Mouse (Mus musculus): Measurements from ENCODE around the gene Tnfrsf21. TPM values are rescaled to one million over a fixed set of nuclear protein-coding genes. Genes with fewer than 3 reads are reported as not detected.

Tnfrsf21 gene
- polyA plus RNA-seq, 1 experiment from 2014 or later: 24.9 TPM

DNA sequence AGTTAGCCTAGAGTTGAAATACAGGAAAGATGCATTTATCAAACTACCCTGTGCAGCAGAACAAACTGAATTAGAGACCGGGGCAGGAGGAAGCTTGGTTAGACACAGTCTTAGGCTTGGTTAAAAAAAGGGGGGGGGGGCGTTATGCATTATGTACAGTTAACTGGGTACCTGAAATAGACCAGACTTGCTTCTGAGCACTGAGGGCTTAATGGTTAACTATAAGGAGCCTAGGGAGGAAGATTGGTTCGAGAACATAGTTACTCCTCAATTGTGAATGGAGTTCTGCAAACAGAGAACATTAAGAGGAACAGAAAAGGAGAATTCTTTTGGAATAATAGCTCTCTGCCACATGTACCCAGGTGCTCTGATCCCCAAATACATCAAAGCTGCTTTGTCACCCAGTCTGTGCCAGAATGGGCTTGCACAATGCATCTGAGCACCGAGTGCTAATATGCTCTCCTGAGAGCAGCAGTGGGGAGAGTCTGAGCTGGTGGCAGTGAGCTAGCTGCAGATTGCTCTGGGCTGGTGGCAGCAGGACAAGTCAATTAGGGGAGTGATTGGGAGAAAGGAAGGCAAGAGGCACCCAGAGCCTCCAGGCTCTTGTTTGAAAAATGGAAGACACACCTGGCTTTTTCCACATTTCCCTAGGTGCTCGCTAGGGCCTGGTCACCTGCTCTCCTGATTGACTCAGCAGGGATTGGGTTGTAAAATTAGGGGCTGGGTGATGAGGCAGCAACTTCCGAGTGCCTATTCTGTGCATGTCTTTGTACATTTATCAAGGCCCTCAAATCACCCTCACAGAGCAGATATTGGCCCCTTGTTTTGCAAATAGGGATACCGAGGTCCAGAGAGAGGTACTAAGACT, 119.3 kb downstream of the Tnfrsf21 start:
- ATAC-seq (ENCODE audit: insufficient number of reproducible peaks, insufficient read depth, low FRiP score, low TSS enrichment, low read depth): no peak
- WGBS: 58% methylated on average over 7 of the region's 7 CpGs
- no peak overlapping the region for H3K9ac ChIP-seq

DNA sequence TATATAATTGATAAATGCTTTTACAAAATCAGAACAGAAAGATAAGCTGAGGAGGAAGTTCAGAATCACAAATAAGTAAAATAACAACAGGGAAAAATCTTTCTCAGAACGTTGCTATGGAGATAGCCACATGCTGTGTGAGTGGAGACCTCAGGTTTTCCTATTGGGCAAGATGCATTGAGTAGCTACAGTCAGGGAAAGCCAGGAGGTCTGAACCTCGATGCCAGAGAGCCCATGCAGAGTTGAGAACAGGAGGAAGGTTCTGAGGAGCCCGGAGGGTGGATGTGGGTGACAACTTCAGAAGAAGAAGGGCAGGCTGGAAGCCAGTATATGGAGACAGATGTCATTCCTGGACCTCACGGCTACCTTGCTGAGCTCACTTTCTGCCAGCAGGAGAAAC, 120.4 kb downstream of the Tnfrsf21 start:
- Histone ChIP-seq H3K9ac (no peak overlapping the region), H3K4me1 (no peaks in the 10 kb centered on the region; the same call in 1 of the 2 replicates)
- no peak for ATAC-seq (ENCODE audit: insufficient number of reproducible peaks, insufficient read depth, low FRiP score, low TSS enrichment, low read depth)

More for the DNA sequence above, 119.3 kb downstream of the Tnfrsf21 start:
- Histone ChIP-seq H3K4me3 (no peak overlapping the region), H3K4me2 (no peak overlapping the region), H3K4me1 (no peaks in the 10 kb centered on the region; the same call in 1 of the 2 replicates), H3K9me3 (no peaks in the 10 kb centered on the region), H3K36me3 (no peaks in the 10 kb centered on the region), H3K27ac (no peak overlapping the region), H3K27me3 (no peaks in the 10 kb centered on the region)

DNA sequence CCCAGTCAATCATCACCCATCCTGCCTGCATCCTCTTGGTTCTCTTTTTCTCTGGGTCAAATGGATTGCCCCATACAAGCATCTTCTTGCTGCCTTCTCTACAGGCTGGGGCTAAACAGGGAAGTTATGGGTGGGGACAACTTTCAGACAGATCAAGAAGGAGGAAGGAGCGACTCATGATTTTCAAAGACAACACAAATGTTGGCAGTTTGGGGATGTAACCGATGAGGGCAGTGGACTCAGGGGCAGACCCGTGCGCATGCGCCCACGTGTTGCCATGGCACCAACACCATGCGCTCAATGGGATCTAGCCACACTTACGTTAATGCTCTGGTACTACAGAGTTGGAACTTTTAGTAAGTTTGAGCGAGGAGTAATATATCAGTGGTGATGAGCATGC, 121.5 kb downstream of the Tnfrsf21 start:
- H3K27ac ChIP-seq: no peak overlapping the region
- no peaks in the 10 kb centered on the region for H3K27me3 ChIP-seq
- no peaks in the 10 kb centered on the region for H3K9me3 ChIP-seq
- no peak overlapping the region for H3K9ac ChIP-seq
- 96% methylated on average over 9 of the region's 9 CpGs for WGBS
- no peak for ATAC-seq (ENCODE audit: insufficient number of reproducible peaks, insufficient read depth, low FRiP score, low TSS enrichment, low read depth)
- H3K4me3 ChIP-seq: no peak overlapping the region
- H3K4me2 ChIP-seq: no peak overlapping the region
- H3K4me1 ChIP-seq: no peaks in the 10 kb centered on the region; the same call in 1 of the 2 replicates
- H3K36me3 ChIP-seq: no peaks in the 10 kb centered on the region

More for the DNA sequence above, 120.4 kb downstream of the Tnfrsf21 start:
- Histone ChIP-seq H3K4me3 (no peak overlapping the region), H3K9me3 (no peaks in the 10 kb centered on the region), H3K4me2 (no peak overlapping the region), H3K27me3 (no peaks in the 10 kb centered on the region), H3K36me3 (no peaks in the 10 kb centered on the region), H3K27ac (no peak overlapping the region)
- WGBS: 72% methylated on average over 4 of the region's 4 CpGs

DNA sequence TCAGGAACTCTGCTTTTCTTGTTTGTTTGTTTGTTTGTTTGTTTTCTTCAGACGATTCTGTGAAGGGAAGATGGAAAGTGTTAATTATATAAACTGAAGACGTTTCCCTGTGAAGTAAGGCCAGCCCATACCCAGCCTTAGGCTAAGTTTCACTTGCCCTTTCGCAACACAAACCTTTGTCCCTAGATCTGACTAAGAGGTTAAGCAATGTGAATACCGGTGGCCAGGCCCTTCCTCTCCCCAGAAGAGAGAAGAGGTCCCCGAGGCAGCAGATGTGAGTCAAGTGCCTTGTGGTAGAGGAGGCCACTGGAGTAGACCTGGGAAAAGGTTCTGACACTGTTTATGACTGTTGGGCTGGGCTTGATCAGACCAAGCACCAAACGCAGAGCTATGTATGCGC, 122.0 kb downstream of the Tnfrsf21 start:
- Histone ChIP-seq H3K27me3 (no peaks in the 10 kb centered on the region), H3K4me2 (no peak overlapping the region), H3K4me3 (no peak overlapping the region), H3K9ac (no peak overlapping the region), H3K27ac (no peak overlapping the region), H3K36me3 (no peaks in the 10 kb centered on the region), H3K9me3 (no peaks in the 10 kb centered on the region), H3K4me1 (no peaks in the 10 kb centered on the region; the same call in 1 of the 2 replicates)
- WGBS: 77% methylated on average over 7 of the region's 7 CpGs
- no peak for ATAC-seq (ENCODE audit: insufficient number of reproducible peaks, insufficient read depth, low FRiP score, low TSS enrichment, low read depth)

Other genes starting within 250 kb of the Tnfrsf21 start
- 22.3 and 22.6 TPM in 2 replicates for gene Cd2ap, start 139.9 kb upstream of the Tnfrsf21 start, polyA plus RNA-seq (2015; fragmentation: Nextera tagmentation; extraction: Ambion mirVana)